In genomic region chr7:78909026-78909425, GRCm38 (mm10) we compare ENCODE assay signal across 20 mouse cellular contexts. TPM values are rescaled to one million over a fixed set of nuclear protein-coding genes. Genes with fewer than 3 reads are reported as not detected.
A peak's percentile ranks its signal among the peaks of the same experiment; 100 is the strongest.
DNase-seq lines count a peak whose midpoint lies in the region; ATAC-seq and TF ChIP-seq lines count a peak whose summit lies in the region.
"Had no signal": no experiment of that assay in that cellular context is flagged by ENCODE, and none has a peak within 500 bp of the region (broad histone marks: within the 10 kb centered on the region; RNA-seq: fewer than 3 reads in every experiment).

No protein-coding gene starts in this region.

- no peak overlapping the region for H3K4me2 ChIP-seq in midbrain, embryonic 12.5 days (replicated peaks)
- no peak overlapping the region for H3K4me2 ChIP-seq in myocyte (ENCODE audit: low read depth)
- H3K4me2 ChIP-seq in liver, postnatal 0 days (ENCODE audit: low read depth, low read length): no peak overlapping the region
- H3K4me2 ChIP-seq: embryonic facial prominence, embryonic 12.5 days; forebrain, embryonic 13.5 days; forebrain, embryonic 15.5 days had no signal

- H3K79me2 ChIP-seq in myocyte (ENCODE audit: control insufficient read depth, insufficient read depth): peaks cover 10% of the 10 kb centered on the region

- peaks cover 12% of the 10 kb centered on the region for H3K4me1 ChIP-seq in midbrain, embryonic 12.5 days
- H3K4me1 ChIP-seq in midbrain, embryonic 10.5 days: peaks cover 35% of the 10 kb centered on the region
- H3K4me1 ChIP-seq in liver, postnatal 0 days (ENCODE audit: insufficient read depth): peaks cover 21% of the 10 kb centered on the region

- H3K27ac ChIP-seq in midbrain, embryonic 12.5 days (replicated peaks): 0 out of 2 replicates have a peak overlapping the region, but pooled peaks have one; percentile 3
- no peak overlapping the region for H3K27ac ChIP-seq in midbrain, embryonic 10.5 days (replicated peaks)
- no peak overlapping the region for H3K27ac ChIP-seq in liver, postnatal 0 days (ENCODE audit: low read depth)
- H3K27ac ChIP-seq: embryonic facial prominence, embryonic 10.5 days; embryonic facial prominence, embryonic 12.5 days; forebrain, embryonic 13.5 days; forebrain, embryonic 15.5 days had no signal

- H3ac ChIP-seq in myocyte (ENCODE audit: control insufficient read depth, insufficient read length): no peak overlapping the region

- WGBS in midbrain, embryonic 12.5 days: 84% methylated on average over 6 of the region's 6 CpGs
- 86% methylated on average over 6 of the region's 6 CpGs for WGBS in midbrain, embryonic 10.5 days
- 88% methylated on average over 6 of the region's 6 CpGs for WGBS in liver, postnatal 0 days (ENCODE audit: insufficient replicate concordance)

- no peak overlapping the region for H3K4me3 ChIP-seq in midbrain, embryonic 12.5 days
- no peak overlapping the region for H3K4me3 ChIP-seq in midbrain, embryonic 10.5 days
- no peak overlapping the region for H3K4me3 ChIP-seq in myocyte
- H3K4me3 ChIP-seq in liver, postnatal 0 days (ENCODE audit: low read depth, low read length): no peak overlapping the region
- H3K4me3 ChIP-seq: embryonic facial prominence, embryonic 10.5 days; embryonic facial prominence, embryonic 12.5 days; forebrain, embryonic 13.5 days; forebrain, embryonic 15.5 days had no signal

- no peaks in the 10 kb centered on the region for H3K9me3 ChIP-seq in midbrain, embryonic 12.5 days
- H3K9me3 ChIP-seq in midbrain, embryonic 10.5 days (replicated peaks): no peaks in the 10 kb centered on the region
- H3K9me3 ChIP-seq in liver, postnatal 0 days (ENCODE audit: low read length): no peaks in the 10 kb centered on the region
- H3K9me3 ChIP-seq: embryonic facial prominence, embryonic 10.5 days; embryonic facial prominence, embryonic 12.5 days; forebrain, embryonic 13.5 days; forebrain, embryonic 15.5 days had no signal

- H3K27me3 ChIP-seq in midbrain, embryonic 12.5 days: peaks cover 12% of the 10 kb centered on the region; the same call in 1 of the 2 replicates
- H3K27me3 ChIP-seq in midbrain, embryonic 10.5 days (ENCODE audit: low read depth, poor library complexity, severe bottlenecking): no peaks in the 10 kb centered on the region
- no peaks in the 10 kb centered on the region for H3K27me3 ChIP-seq in myocyte (ENCODE audit: control insufficient read depth, insufficient read depth, insufficient read length)
- no peaks in the 10 kb centered on the region for H3K27me3 ChIP-seq in liver, postnatal 0 days (ENCODE audit: insufficient read depth, low read length)
- H3K27me3 ChIP-seq: embryonic facial prominence, embryonic 12.5 days; forebrain, embryonic 13.5 days; forebrain, embryonic 15.5 days had no signal

- TF ChIP-seq EP300 in liver, postnatal 0 days (IDR thresholded peaks at IDR 0.05; ENCODE audit: low read depth): no peak

- ATAC-seq in midbrain, embryonic 12.5 days (ENCODE audit: low FRiP score, low read depth): no peak
- no peak for ATAC-seq in liver, postnatal 0 days
- ATAC-seq: forebrain, embryonic 13.5 days; forebrain, embryonic 15.5 days; forebrain, postnatal 0 days had no signal

- DNase-seq in midbrain, embryonic 10.5 days (ENCODE audit: low spot score): no peak
- DNase-seq in CD4-positive helper T cell, adult 2 months (ENCODE audit: low read depth, low spot score): peak; percentile 34
- no peak for DNase-seq in liver, postnatal 0 days
- no peak for DNase-seq in layer of hippocampus, adult 11-12 months (ENCODE audit: low spot score)
- DNase-seq: adrenal gland, adult 2 months; adrenal gland, postnatal 10 days; adrenal gland, postnatal 25 days; B cell, adult 2 months; cerebellum, adult 11-12 months; cerebellum, adult 2 months; cerebellum, adult 9-10 months; cerebellum, postnatal 10 days; cerebellum, postnatal 25 days; forebrain, postnatal 0 days had no signal

- no peak for TF ChIP-seq POLR2A in myocyte (IDR thresholded peaks at IDR 0.05; ENCODE audit: insufficient read length, low read depth)

- no peak overlapping the region for H3K9ac ChIP-seq in midbrain, embryonic 12.5 days (replicated peaks)
- H3K9ac ChIP-seq in liver, postnatal 0 days (replicated peaks): no peak overlapping the region
- H3K9ac ChIP-seq: embryonic facial prominence, embryonic 12.5 days; forebrain, embryonic 13.5 days; forebrain, embryonic 15.5 days; forebrain, postnatal 0 days had no signal

- H3K36me3 ChIP-seq in midbrain, embryonic 12.5 days: peaks cover 31% of the 10 kb centered on the region
- H3K36me3 ChIP-seq in midbrain, embryonic 10.5 days: peaks cover 56% of the 10 kb centered on the region
- peaks cover 21% of the 10 kb centered on the region for H3K36me3 ChIP-seq in myocyte (ENCODE audit: control insufficient read depth, insufficient read depth)
- peaks cover 31% of the 10 kb centered on the region for H3K36me3 ChIP-seq in liver, postnatal 0 days (replicated peaks; ENCODE audit: insufficient read depth, low read length)

- no peak for TF ChIP-seq CTCF in liver, postnatal 0 days (IDR thresholded peaks at IDR 0.05; ENCODE audit: low read depth)

TF ChIP-seq in myocyte, 11 proteins besides CTCF, POLR2A, EP300 and RAD21:
- TF ChIP-seq MYOD1 (IDR thresholded peaks at IDR 0.05; ENCODE audit: control insufficient read depth in 1 of 3, insufficient read length in 2 of 3, low read depth in 2 of 3) (no peak), MAX (IDR thresholded peaks at IDR 0.05; ENCODE audit: low read depth) (no peak), POLR2AphosphoS2 (IDR thresholded peaks at IDR 0.05; ENCODE audit: insufficient read length, low read depth) (peak; percentile 20), E2F4 (IDR thresholded peaks at IDR 0.05; ENCODE audit: insufficient read depth) (no peak), TCF12 (IDR thresholded peaks at IDR 0.05; ENCODE audit: insufficient read depth, poor library complexity, severe bottlenecking) (no peak)
TF ChIP-seq in myocyte: peak in this region for 1.

RNA-seq across cellular contexts. Expression of gene Isg20, which starts 4.2 kb away (rescaled TPM):
- polyA plus RNA-seq in midbrain, embryonic 12.5 days (2016; fragmentation: Nextera tagmentation; extraction: Ambion mirVana): 0.36 and 0.45 TPM in 2 replicates
- 0.39 and 0.75 TPM in 2 replicates for polyA plus RNA-seq in midbrain, embryonic 10.5 days (2016; fragmentation: Nextera tagmentation; extraction: Ambion mirVana)
- polyA plus RNA-seq in myocyte (2012; fragmentation: generic; extraction: Trizol): 10.5 TPM
- 108 and 111 TPM in 2 replicates for polyA plus RNA-seq in liver, postnatal 0 days (2015; fragmentation: Nextera tagmentation; extraction: Ambion mirVana)
- polyA plus RNA-seq: forebrain, embryonic 13.5 days had no signal

RNA-seq across cellular contexts. Expression of gene Aen, which starts 13.4 kb away (rescaled TPM):
- 50.1 and 51.3 TPM in 2 replicates for polyA plus RNA-seq in midbrain, embryonic 12.5 days (2016; fragmentation: Nextera tagmentation; extraction: Ambion mirVana)
- 72.2 and 76.5 TPM in 2 replicates for polyA plus RNA-seq in midbrain, embryonic 10.5 days (2016; fragmentation: Nextera tagmentation; extraction: Ambion mirVana)
- polyA plus RNA-seq in myocyte (2012; fragmentation: generic; extraction: Trizol): 52.8 TPM
- polyA plus RNA-seq in liver, postnatal 0 days (2015; fragmentation: Nextera tagmentation; extraction: Ambion mirVana): 15.1 and 15.9 TPM in 2 replicates
